Mouse (Mus musculus) left cerebral cortex, adult 6 months (tissue): ENCODE measurements around the gene Hemgn. TPM values are rescaled to one million over a fixed set of nuclear protein-coding genes. Genes with fewer than 3 reads are reported as not detected.

Source experiments
- long read RNA-seq, 2 experiments: library from polyadenylated mRNA; unstranded; transcript quantifications; one replicate each; pipeline ENCODE4 v2.0.0; 2019 to 2020
- polyA plus RNA-seq: library from polyadenylated mRNA; unstranded; fragments of <200 nt; fragmentation: Nextera tagmentation; gene quantifications from 2 replicates; pipeline ENCODE4 v1.2.3, GENCODE M21; 2021

The Hemgn gene
- polyA plus RNA-seq = not detected in 2 replicates
- long read RNA-seq, experiment 1 = 0 reads
- long read RNA-seq, experiment 2 = 0 reads

GRCm38 (mm10) chr4:46413406-46413805 is at the start of gene Hemgn:
Gene Hemgn, minus strand, starts transcription at chr4:46413506.

GRCm38 (mm10) chr4:46450519-46451131 is 37.3 kb upstream of the Hemgn start, which contains the start of gene Anp32b:
Gene Anp32b, plus strand, starts transcription at chr4:46450902.

GRCm38 (mm10) chr4:46389013-46389611 is 24.2 kb downstream of the Hemgn start, which contains the start of gene Trmo:
Gene Trmo, minus strand, starts transcription at chr4:46389437.

Other genes with a start within 250 kb of the Hemgn start
- gene Xpa, start 217.2 kb downstream of the Hemgn start, polyA plus RNA-seq = 22.8 and 24.1 TPM in 2 replicates
- not detected in 2 replicates for gene Foxe1, start 69.9 kb downstream of the Hemgn start, polyA plus RNA-seq
- gene Trmo, start 24.1 kb downstream of the Hemgn start, polyA plus RNA-seq = 4.3 and 4.7 TPM in 2 replicates
- 28.3 and 53.7 TPM in 2 replicates for gene Anp32b, start 37.4 kb upstream of the Hemgn start, polyA plus RNA-seq
- 13.8 and 18.6 TPM in 2 replicates for gene Nans, start 75.7 kb upstream of the Hemgn start, polyA plus RNA-seq
- 0.45 and 0.54 TPM in 2 replicates for gene Trim14, start 122.6 kb upstream of the Hemgn start, polyA plus RNA-seq
- gene Coro2a, start 188.7 kb upstream of the Hemgn start, polyA plus RNA-seq = 12.8 and 19.2 TPM in 2 replicates
- gene Tbc1d2, start 236.7 kb upstream of the Hemgn start, polyA plus RNA-seq = 0.73 and 0.93 TPM in 2 replicates